Mouse (Mus musculus) kidney, embryonic 16.5 days (tissue): ENCODE data around the gene Hmg20b. TPM values are rescaled to one million over a fixed set of nuclear protein-coding genes. Genes with fewer than 3 reads are reported as not detected.

ENCODE experiments used
- ATAC-seq: fragments of 200-750 bp; cut with Nextera tagmentation; 2 replicates; pipeline ENCODE4 v1.8.0; 2017; ENCODE audit warnings: moderate TSS enrichment; ENCODE audit not compliant: low FRiP score, low TSS enrichment
- H3K27ac ChIP-seq: fragments of 300-500 bp; sonication (generic); 2 replicates; pipeline ENCODE4 v1.5.1; 2014; ENCODE audit warnings: low read length
- H3K27me3 ChIP-seq: fragments of 300-500 bp; sonication (generic); 2 replicates; pipeline ENCODE4 v1.6.1; 2014; ENCODE audit warnings: low read length, control low read depth, mixed read lengths; ENCODE audit not compliant: insufficient read depth
- H3K36me3 ChIP-seq: fragments of 300-500 bp; sonication (generic); 2 replicates; pipeline ENCODE4 v1.6.1; 2014; ENCODE audit warnings: low read length, control low read depth, mixed read lengths; ENCODE audit not compliant: insufficient read depth
- H3K4me1 ChIP-seq: fragments of 300-500 bp; sonication (generic); 2 replicates; pipeline ENCODE4 v1.6.1; 2014; ENCODE audit warnings: low read length, control low read depth, mixed read lengths; ENCODE audit not compliant: insufficient read depth
- H3K4me2 ChIP-seq: fragments of 300-500 bp; sonication (generic); replicated peaks from 2 replicates; pipeline ENCODE4 v1.6.1; 2014; ENCODE audit warnings: low read depth, low read length
- H3K4me3 ChIP-seq: fragments of 300-500 bp; sonication (generic); 2 replicates; pipeline ENCODE4 v1.5.1; 2014; ENCODE audit warnings: mild to moderate bottlenecking, low read length
- H3K9ac ChIP-seq: fragments of 300-500 bp; sonication (generic); replicated peaks from 2 replicates; pipeline ENCODE4 v1.6.1; 2014; ENCODE audit warnings: low read length
- H3K9me3 ChIP-seq: fragments of 300-500 bp; sonication (generic); 2 replicates; pipeline ENCODE4 v1.6.1; 2016; ENCODE audit warnings: low read length, control low read depth
- WGBS: fragments of 180-500 bp; shearing (Covaris S2); extraction: QIAGEN DNeasy Blood & Tissue Kit; methylation state at CpG from one replicate; pipeline ENCODE4 v1.1.7; 2014; 5-methylcytosine and 5-hydroxymethylcytosine counted together
- polyA plus RNA-seq: library from polyadenylated mRNA; unstranded; fragments of >200 nt; fragmentation: Nextera tagmentation; extraction: Ambion mirVana; gene quantifications from 2 replicates; pipeline ENCODE4 v1.2.1, GENCODE M21; 2015

Gene Hmg20b
- polyA plus RNA-seq, 1 experiment from 2014 or later: 90.6 TPM

GRCm38 (mm10) chr10:81379809-81380378, 29.6 kb upstream of the Hmg20b start:
- Histone ChIP-seq H3K27ac (no peak overlapping the region), H3K9me3 (no peaks in the 10 kb centered on the region), H3K4me3 (no peak overlapping the region), H3K9ac (no peak overlapping the region), H3K4me2 (no peak overlapping the region), H3K36me3 (peaks cover 9% of the 10 kb centered on the region), H3K27me3 (no peaks in the 10 kb centered on the region), H3K4me1 (peaks cover 23% of the 10 kb centered on the region)
- WGBS: 89% methylated on average over 6 of the region's 6 CpGs
- no peak for ATAC-seq

GRCm38 (mm10) chr10:81379183-81379553, 28.9 kb upstream of the Hmg20b start:
- peaks cover 13% of the 10 kb centered on the region for H3K36me3 ChIP-seq
- 51% methylated on average over 3 of the region's 3 CpGs for WGBS

GRCm38 (mm10) chr10:81378553-81379182, 28.4 kb upstream of the Hmg20b start:
- peaks cover 16% of the 10 kb centered on the region for H3K36me3 ChIP-seq
- WGBS: under 1% methylated on average over 43 of the region's 46 CpGs
- peak overlapping the region; percentile 90 for H3K9ac ChIP-seq
- ATAC-seq: peak; percentile 96
- peak overlapping the region; percentile 86 for H3K4me3 ChIP-seq
- peak overlapping the region; percentile 78 for H3K27ac ChIP-seq
- peaks cover 23% of the 10 kb centered on the region for H3K4me1 ChIP-seq
- no peaks in the 10 kb centered on the region for H3K9me3 ChIP-seq
- peak overlapping the region; percentile 90 for H3K4me2 ChIP-seq
- H3K27me3 ChIP-seq: no peaks in the 10 kb centered on the region

More at GRCm38 (mm10) chr10:81379183-81379553, 28.9 kb upstream of the Hmg20b start:
- Histone ChIP-seq H3K27me3 (no peaks in the 10 kb centered on the region), H3K9me3 (no peaks in the 10 kb centered on the region), H3K27ac (peak overlapping the region; percentile 78), H3K4me1 (peaks cover 23% of the 10 kb centered on the region), H3K9ac (peak overlapping the region; percentile 79), H3K4me3 (peak overlapping the region; percentile 86), H3K4me2 (peak overlapping the region; percentile 66)
- no peak; the same call in 1 of the 2 replicates for ATAC-seq

GRCm38 (mm10) chr10:81377793-81378552, 27.7 kb upstream of the Hmg20b start, which contains the start of gene Fzr1:
Gene Fzr1 (minus strand): TSS chr10:81378516.
- Histone ChIP-seq H3K9ac (peak within 1 kb of the TSS; percentile 90), H3K27me3 (no peaks in the 10 kb centered on the region), H3K27ac (peak within 1 kb of the TSS; percentile 78), H3K9me3 (no peaks in the 10 kb centered on the region), H3K36me3 (peaks cover 22% of the 10 kb centered on the region), H3K4me1 (peaks cover 23% of the 10 kb centered on the region), H3K4me2 (peak within 1 kb of the TSS; percentile 90), H3K4me3 (peak within 1 kb of the TSS; percentile 86)
- ATAC-seq: peak; percentile 66
- under 1% methylated on average over 45 of the region's 59 CpGs for WGBS

GRCm38 (mm10) chr10:81377362-81377664, 27.0 kb upstream of the Hmg20b start:
- ATAC-seq: no peak
- Histone ChIP-seq H3K27ac (peak overlapping the region; percentile 49), H3K9me3 (no peaks in the 10 kb centered on the region), H3K4me1 (peaks cover 23% of the 10 kb centered on the region), H3K4me3 (peak overlapping the region; percentile 86), H3K4me2 (peak overlapping the region; percentile 90), H3K36me3 (peaks cover 28% of the 10 kb centered on the region), H3K9ac (peak overlapping the region; percentile 90), H3K27me3 (no peaks in the 10 kb centered on the region)
- 35% methylated on average over 2 of the region's 2 CpGs for WGBS

GRCm38 (mm10) chr10:81376561-81377361, 26.5 kb upstream of the Hmg20b start:
- Histone ChIP-seq H3K27me3 (no peaks in the 10 kb centered on the region), H3K4me1 (peaks cover 23% of the 10 kb centered on the region), H3K9me3 (no peaks in the 10 kb centered on the region), H3K36me3 (peaks cover 30% of the 10 kb centered on the region), H3K4me2 (peak overlapping the region; percentile 90), H3K4me3 (peak overlapping the region; percentile 86), H3K27ac (peak overlapping the region; percentile 49), H3K9ac (peak overlapping the region; percentile 90)
- WGBS: 36% methylated on average over 6 of the region's 6 CpGs
- no peak for ATAC-seq

- Histone ChIP-seq H3K4me1 (peaks cover 23% of the 10 kb centered on the region), H3K4me2 (no peak overlapping the region), H3K9me3 (no peaks in the 10 kb centered on the region), H3K27me3 (no peaks in the 10 kb centered on the region), H3K36me3 (peaks cover 44% of the 10 kb centered on the region), H3K4me3 (no peak overlapping the region), H3K9ac (no peak overlapping the region), H3K27ac (no peak overlapping the region)
- no peak for ATAC-seq
- 92% methylated on average over 10 of the region's 10 CpGs for WGBS
Measured at GRCm38 (mm10) chr10:81375322-81375721, 25.0 kb upstream of the Hmg20b start.

- H3K36me3 ChIP-seq: peaks cover 56% of the 10 kb centered on the region
- peaks cover 30% of the 10 kb centered on the region for H3K4me1 ChIP-seq
Measured at GRCm38 (mm10) chr10:81367207-81367495, 16.9 kb upstream of the Hmg20b start.

GRCm38 (mm10) chr10:81366477-81367206, 16.4 kb upstream of the Hmg20b start:
- H3K36me3 ChIP-seq: peaks cover 52% of the 10 kb centered on the region
- H3K9me3 ChIP-seq: no peaks in the 10 kb centered on the region
- H3K4me3 ChIP-seq: no peak overlapping the region
- ATAC-seq: no peak
- 81% methylated on average over 6 of the region's 6 CpGs for WGBS
- H3K27me3 ChIP-seq: peaks cover 13% of the 10 kb centered on the region
- no peak overlapping the region for H3K9ac ChIP-seq
- H3K27ac ChIP-seq: no peak overlapping the region
- H3K4me1 ChIP-seq: peaks cover 30% of the 10 kb centered on the region
- no peak overlapping the region for H3K4me2 ChIP-seq

More at GRCm38 (mm10) chr10:81367207-81367495, 16.9 kb upstream of the Hmg20b start:
- H3K27ac ChIP-seq: no peak overlapping the region
- no peak overlapping the region for H3K9ac ChIP-seq
- no peak overlapping the region for H3K4me3 ChIP-seq
- peaks cover 13% of the 10 kb centered on the region for H3K27me3 ChIP-seq
- WGBS: 85% methylated on average over 6 of the region's 6 CpGs
- no peak for ATAC-seq
- no peak overlapping the region for H3K4me2 ChIP-seq
- H3K9me3 ChIP-seq: no peaks in the 10 kb centered on the region
